Mouse (Mus musculus) ES-Bruce4 (cell line): Measurements from ENCODE around the gene Trir.

Experiments
- CTCF ChIP-seq: IDR thresholded peaks from one replicate; pipeline ENCODE4 v1.8.1; 2011; ENCODE audit warnings: low read depth, low read length
- EP300 ChIP-seq: IDR thresholded peaks from 2 replicates; pipeline ENCODE4 v1.6.1; 2011; ENCODE audit warnings: low read depth, low read length; ENCODE audit not compliant: insufficient read depth
- POLR2A ChIP-seq: IDR thresholded peaks from one replicate; pipeline ENCODE4 v1.8.1; 2011; ENCODE audit warnings: low read length; ENCODE audit not compliant: insufficient read depth

- TF ChIP-seq EP300 (no peak), POLR2A (no peak), CTCF (no peak)
These were observed 44.4 kb downstream of the Trir start for GRCm38 (mm10) chr8:85071041-85071440.
